ENCODE assay signal across 10 mouse cellular contexts in genomic region chr9:41827356-41827755, GRCm38 (mm10).
DNase-seq lines count a peak whose midpoint lies in the region; ATAC-seq lines count a peak whose summit lies in the region.
"Had no signal": no experiment of that assay in that cellular context is flagged by ENCODE, and none has a peak within 500 bp of the region (broad histone marks: within the 10 kb centered on the region; RNA-seq: fewer than 3 reads in every experiment).

No protein-coding gene starts in this region.

- peak; percentile 25 for DNase-seq in kidney, postnatal 10 days
- peak; percentile 48 to 62 for DNase-seq in heart, postnatal 10 days
- DNase-seq in skeletal muscle tissue, adult 2 months (ENCODE audit: low read depth, low spot score) = peak; percentile 19
- DNase-seq in thymus, postnatal 4 days = no peak
- no peak for DNase-seq in ovary, postnatal 10 days (ENCODE audit: low spot score)

- H3K27me3 ChIP-seq in kidney, embryonic 15.5 days = no peaks in the 10 kb centered on the region
- no peaks in the 10 kb centered on the region for H3K27me3 ChIP-seq in embryonic facial prominence, embryonic 15.5 days
- H3K27me3 ChIP-seq: liver, embryonic 15.5 days; megakaryocyte, embryonic 14.5 days had no signal

- WGBS in kidney, embryonic 15.5 days = 73% methylated on average over 4 of the region's 4 CpGs
- WGBS in embryonic facial prominence, embryonic 15.5 days = 27% methylated on average over 4 of the region's 4 CpGs

- H3K9ac ChIP-seq in kidney, embryonic 15.5 days = no peak overlapping the region
- H3K9ac ChIP-seq in embryonic facial prominence, embryonic 15.5 days = no peak overlapping the region
- H3K9ac ChIP-seq: liver, embryonic 15.5 days had no signal

- H3K9me3 ChIP-seq in kidney, embryonic 15.5 days (replicated peaks) = no peaks in the 10 kb centered on the region
- H3K9me3 ChIP-seq in embryonic facial prominence, embryonic 15.5 days (replicated peaks) = no peaks in the 10 kb centered on the region
- H3K9me3 ChIP-seq: forebrain, embryonic 10.5 days; liver, embryonic 15.5 days had no signal

- no peaks in the 10 kb centered on the region for H3K36me3 ChIP-seq in kidney, embryonic 15.5 days
- no peaks in the 10 kb centered on the region for H3K36me3 ChIP-seq in embryonic facial prominence, embryonic 15.5 days
- H3K36me3 ChIP-seq: forebrain, embryonic 10.5 days; liver, embryonic 15.5 days had no signal

- intact Hi-C loops in heart, postnatal 10 days (cut with DNase I) = no loop called here

- H3K4me3 ChIP-seq in kidney, embryonic 15.5 days (replicated peaks) = no peak overlapping the region
- H3K4me3 ChIP-seq in embryonic facial prominence, embryonic 15.5 days (replicated peaks) = no peak overlapping the region
- H3K4me3 ChIP-seq: forebrain, embryonic 10.5 days; liver, embryonic 15.5 days; megakaryocyte, embryonic 14.5 days had no signal

- H3K4me1 ChIP-seq in kidney, embryonic 15.5 days = no peaks in the 10 kb centered on the region
- 0 out of 2 replicates have a peak, but pooled peaks cover 5% of the 10 kb centered on the region for H3K4me1 ChIP-seq in embryonic facial prominence, embryonic 15.5 days
- H3K4me1 ChIP-seq: forebrain, embryonic 10.5 days; liver, embryonic 15.5 days; megakaryocyte, embryonic 14.5 days had no signal

- no peak overlapping the region for H3K4me2 ChIP-seq in kidney, embryonic 15.5 days
- H3K4me2 ChIP-seq in embryonic facial prominence, embryonic 15.5 days (replicated peaks) = no peak overlapping the region
- H3K4me2 ChIP-seq: liver, embryonic 15.5 days had no signal

- no peak overlapping the region for H3K27ac ChIP-seq in kidney, embryonic 15.5 days
- 0 out of 2 replicates have a peak overlapping the region, but pooled peaks have one; percentile 22 for H3K27ac ChIP-seq in embryonic facial prominence, embryonic 15.5 days (replicated peaks)
- H3K27ac ChIP-seq: forebrain, embryonic 10.5 days; liver, embryonic 15.5 days had no signal

- no peak for ATAC-seq in kidney, embryonic 15.5 days (replicated peaks; ENCODE audit: low FRiP score)
- no peak for ATAC-seq in embryonic facial prominence, embryonic 15.5 days (ENCODE audit: insufficient number of reproducible peaks, low FRiP score, low TSS enrichment, low read depth)

Comparison
In these comparisons a context has a peak if more than half of its experiments do, and no peak if none do; other contexts are left out.
1. DNase-seq: peak in kidney, postnatal 10 days (single experiment), heart, postnatal 10 days (2 of 2) and skeletal muscle tissue, adult 2 months (single experiment); none in thymus, postnatal 4 days (single experiment) and ovary, postnatal 10 days (single experiment).